In the genomic region with DNA sequence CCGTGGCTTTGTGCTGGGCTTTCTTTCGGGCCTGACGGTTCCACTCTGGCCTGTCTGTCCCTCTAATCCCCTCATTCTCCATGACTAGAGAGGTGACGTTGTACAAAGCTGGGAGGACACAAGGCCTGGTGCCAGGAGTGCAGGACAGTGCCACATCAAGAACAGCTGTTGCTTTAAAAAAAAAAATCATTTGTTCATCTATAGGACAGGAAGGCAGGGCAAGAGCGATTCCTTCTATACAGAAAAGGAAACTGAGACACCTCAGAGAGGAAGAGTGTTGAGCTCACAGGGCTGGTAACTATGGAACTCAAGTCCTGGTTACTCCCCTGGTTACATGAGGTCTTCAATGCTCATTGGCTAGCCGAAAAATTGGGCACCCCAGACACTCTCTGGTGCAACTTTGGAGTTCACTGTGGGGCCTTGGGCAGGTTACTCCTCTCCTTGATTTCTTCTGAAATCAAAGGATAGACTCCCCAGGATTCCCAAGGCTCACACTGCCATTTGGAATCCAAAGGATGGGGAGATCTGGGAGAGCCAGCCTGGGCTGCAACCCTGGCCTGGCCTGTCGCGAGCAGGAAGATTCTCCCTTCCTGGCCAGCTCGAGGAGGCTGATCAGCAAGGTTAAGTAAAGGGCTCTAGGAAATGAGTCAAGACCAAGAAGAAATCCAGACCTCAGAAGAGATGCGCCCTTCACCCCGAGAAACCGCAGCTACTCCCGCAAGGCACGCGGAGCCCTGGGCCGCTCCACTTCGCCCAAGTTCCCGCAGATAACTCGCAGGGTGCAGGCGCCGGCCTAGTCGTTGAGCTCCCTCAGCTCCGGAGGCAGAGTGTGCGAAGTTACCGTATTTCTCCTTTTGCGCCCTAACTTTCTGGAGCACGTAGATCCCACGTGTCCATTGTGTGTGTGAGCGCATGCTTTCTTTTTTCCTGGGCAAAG, we compare ENCODE assay signal across 8 mouse cellular contexts. TPM values are rescaled to one million over a fixed set of nuclear protein-coding genes. Genes with fewer than 3 reads are reported as not detected.
DNase-seq lines count a peak whose midpoint lies in the region; ATAC-seq lines count a peak whose summit lies in the region.

No protein-coding gene starts in this region.

- no peaks in the 10 kb centered on the region for H3K27me3 ChIP-seq in embryonic facial prominence, embryonic 12.5 days
- H3K27me3 ChIP-seq in heart, embryonic 13.5 days (replicated peaks) = no peaks in the 10 kb centered on the region
- H3K27me3 ChIP-seq in kidney, embryonic 16.5 days (ENCODE audit: insufficient read depth, low read length) = no peaks in the 10 kb centered on the region; the same call in 1 of the 2 replicates
- H3K27me3 ChIP-seq in liver, embryonic 15.5 days = peaks cover 24% of the 10 kb centered on the region
- 0 out of 2 replicates have a peak, but pooled peaks cover 4% of the 10 kb centered on the region for H3K27me3 ChIP-seq in neural tube, embryonic 12.5 days (replicated peaks)

- peak overlapping the region; percentile 90 for H3K27ac ChIP-seq in embryonic facial prominence, embryonic 12.5 days
- peak overlapping the region; percentile 60 for H3K27ac ChIP-seq in heart, embryonic 13.5 days (replicated peaks)
- peak overlapping the region; percentile 67 for H3K27ac ChIP-seq in kidney, embryonic 16.5 days (ENCODE audit: low read length)
- peak overlapping the region; percentile 51 for H3K27ac ChIP-seq in liver, embryonic 15.5 days (replicated peaks)
- H3K27ac ChIP-seq in neural tube, embryonic 12.5 days = peak overlapping the region; percentile 46; the same call in 1 of the 2 replicates

- H3K9ac ChIP-seq in embryonic facial prominence, embryonic 12.5 days = 0 out of 2 replicates have a peak overlapping the region, but pooled peaks have one; percentile 27
- H3K9ac ChIP-seq in heart, embryonic 13.5 days = peak overlapping the region; percentile 73
- peak overlapping the region; percentile 50 for H3K9ac ChIP-seq in kidney, embryonic 16.5 days (replicated peaks; ENCODE audit: low read length)
- peak overlapping the region; percentile 25; the same call in 1 of the 2 replicates for H3K9ac ChIP-seq in liver, embryonic 15.5 days
- H3K9ac ChIP-seq in neural tube, embryonic 12.5 days = no peak overlapping the region

- ATAC-seq in embryonic facial prominence, embryonic 12.5 days (ENCODE audit: insufficient number of reproducible peaks, insufficient read depth, low FRiP score, low TSS enrichment) = 0 out of 2 replicates have a peak, but pooled peaks have one; percentile 57
- no peak for ATAC-seq in heart, embryonic 13.5 days (ENCODE audit: extremely low read depth, insufficient number of reproducible peaks, low FRiP score, low TSS enrichment)
- ATAC-seq in kidney, embryonic 16.5 days (ENCODE audit: low FRiP score, low TSS enrichment) = peak; percentile 32; the same call in 1 of the 2 replicates
- ATAC-seq in liver, embryonic 15.5 days (ENCODE audit: insufficient read depth) = peak; percentile 51
- peak; percentile 67; the same call in 1 of the 2 replicates for ATAC-seq in neural tube, embryonic 12.5 days (ENCODE audit: low FRiP score, low read depth)

- peak overlapping the region; percentile 44 for H3K4me2 ChIP-seq in embryonic facial prominence, embryonic 12.5 days (replicated peaks)
- peak overlapping the region; percentile 61 for H3K4me2 ChIP-seq in heart, embryonic 13.5 days
- H3K4me2 ChIP-seq in kidney, embryonic 16.5 days (replicated peaks; ENCODE audit: low read depth, low read length) = peak overlapping the region; percentile 44
- H3K4me2 ChIP-seq in liver, embryonic 15.5 days = peak overlapping the region; percentile 54
- peak overlapping the region; percentile 48 for H3K4me2 ChIP-seq in neural tube, embryonic 12.5 days (replicated peaks)

- H3K9me3 ChIP-seq in embryonic facial prominence, embryonic 12.5 days = no peaks in the 10 kb centered on the region
- H3K9me3 ChIP-seq in heart, embryonic 13.5 days = no peaks in the 10 kb centered on the region
- H3K9me3 ChIP-seq in kidney, embryonic 16.5 days (ENCODE audit: low read length) = no peaks in the 10 kb centered on the region
- no peaks in the 10 kb centered on the region for H3K9me3 ChIP-seq in liver, embryonic 15.5 days (replicated peaks)
- H3K9me3 ChIP-seq in neural tube, embryonic 12.5 days = no peaks in the 10 kb centered on the region

- peaks cover 28% of the 10 kb centered on the region for H3K4me1 ChIP-seq in embryonic facial prominence, embryonic 12.5 days
- peaks cover 26% of the 10 kb centered on the region for H3K4me1 ChIP-seq in heart, embryonic 13.5 days
- peaks cover 27% of the 10 kb centered on the region for H3K4me1 ChIP-seq in kidney, embryonic 16.5 days (ENCODE audit: insufficient read depth, low read length)
- H3K4me1 ChIP-seq in liver, embryonic 15.5 days (replicated peaks) = peaks cover 31% of the 10 kb centered on the region
- peaks cover 22% of the 10 kb centered on the region for H3K4me1 ChIP-seq in neural tube, embryonic 12.5 days

- DNase-seq in left cerebral cortex, adult 18-20 months (ENCODE audit: low spot score in 2 of 2) = peak; percentile 42 to 47
- DNase-seq in left cerebral cortex, adult 11 months (ENCODE audit: low spot score) = no peak
- DNase-seq in thymus, postnatal 10 days (ENCODE audit: low spot score in 2 of 2) = peak; percentile 44 to 59

- peak overlapping the region; percentile 25 for H3K4me3 ChIP-seq in embryonic facial prominence, embryonic 12.5 days
- peak overlapping the region; percentile 32 for H3K4me3 ChIP-seq in heart, embryonic 13.5 days
- H3K4me3 ChIP-seq in kidney, embryonic 16.5 days (ENCODE audit: low read length) = peak overlapping the region; percentile 22
- peak overlapping the region; percentile 32 for H3K4me3 ChIP-seq in liver, embryonic 15.5 days (replicated peaks)
- H3K4me3 ChIP-seq in neural tube, embryonic 12.5 days = peak overlapping the region; percentile 11; the same call in 1 of the 2 replicates

- WGBS in embryonic facial prominence, embryonic 12.5 days = 5% methylated on average over 29 of the region's 29 CpGs
- 10% methylated on average over 29 of the region's 29 CpGs for WGBS in heart, embryonic 13.5 days
- 8% methylated on average over 29 of the region's 29 CpGs for WGBS in kidney, embryonic 16.5 days
- WGBS in liver, embryonic 15.5 days (ENCODE audit: insufficient replicate concordance) = 9% methylated on average over 29 of the region's 29 CpGs
- WGBS in neural tube, embryonic 12.5 days = 5% methylated on average over 29 of the region's 29 CpGs

- no peaks in the 10 kb centered on the region for H3K36me3 ChIP-seq in embryonic facial prominence, embryonic 12.5 days
- H3K36me3 ChIP-seq in heart, embryonic 13.5 days = no peaks in the 10 kb centered on the region
- no peaks in the 10 kb centered on the region for H3K36me3 ChIP-seq in kidney, embryonic 16.5 days (ENCODE audit: insufficient read depth, low read length)
- H3K36me3 ChIP-seq in liver, embryonic 15.5 days (replicated peaks) = no peaks in the 10 kb centered on the region
- no peaks in the 10 kb centered on the region for H3K36me3 ChIP-seq in neural tube, embryonic 12.5 days

RNA-seq across cellular contexts. Expression of gene 1700122O11Rik, which starts 3.5 kb away (rescaled TPM):
- total RNA-seq in left cerebral cortex, adult 18-20 months (2021) = not detected
- polyA plus RNA-seq in embryonic facial prominence, embryonic 12.5 days (2016; fragmentation: Nextera tagmentation; extraction: Ambion mirVana) = not detected in 2 replicates
- polyA plus RNA-seq in heart, embryonic 13.5 days (2015; fragmentation: Nextera tagmentation; extraction: Ambion mirVana) = not detected in 2 replicates
- polyA plus RNA-seq in kidney, embryonic 16.5 days (2015; fragmentation: Nextera tagmentation; extraction: Ambion mirVana) = not detected in 2 replicates
- polyA plus RNA-seq in liver, embryonic 15.5 days (2015; fragmentation: Nextera tagmentation; extraction: Ambion mirVana) = not detected in 2 replicates
- not detected in 2 replicates for polyA plus RNA-seq in neural tube, embryonic 12.5 days (2016; fragmentation: Nextera tagmentation; extraction: Ambion mirVana)

RNA-seq across cellular contexts. Expression of gene 1700067P10Rik, which starts 47.5 kb away (rescaled TPM):
- total RNA-seq in left cerebral cortex, adult 18-20 months (2021) = not detected
- not detected in 2 replicates for polyA plus RNA-seq in embryonic facial prominence, embryonic 12.5 days (2016; fragmentation: Nextera tagmentation; extraction: Ambion mirVana)
- polyA plus RNA-seq in heart, embryonic 13.5 days (2015; fragmentation: Nextera tagmentation; extraction: Ambion mirVana) = not detected in 2 replicates
- polyA plus RNA-seq in kidney, embryonic 16.5 days (2015; fragmentation: Nextera tagmentation; extraction: Ambion mirVana) = not detected in 2 replicates
- not detected in 2 replicates for polyA plus RNA-seq in liver, embryonic 15.5 days (2015; fragmentation: Nextera tagmentation; extraction: Ambion mirVana)
- polyA plus RNA-seq in neural tube, embryonic 12.5 days (2016; fragmentation: Nextera tagmentation; extraction: Ambion mirVana) = 0.18 TPM in 1 of 2 replicates, not detected in the other
